Mouse (Mus musculus): ENCODE measurements at regions not wholly inside any gene's neighbourhood (a gene's known extent, or its start where the extent isn't known, plus 50 kb on each side); places are given as distances from the start of the nearest gene placed in this dataset.

DNA sequence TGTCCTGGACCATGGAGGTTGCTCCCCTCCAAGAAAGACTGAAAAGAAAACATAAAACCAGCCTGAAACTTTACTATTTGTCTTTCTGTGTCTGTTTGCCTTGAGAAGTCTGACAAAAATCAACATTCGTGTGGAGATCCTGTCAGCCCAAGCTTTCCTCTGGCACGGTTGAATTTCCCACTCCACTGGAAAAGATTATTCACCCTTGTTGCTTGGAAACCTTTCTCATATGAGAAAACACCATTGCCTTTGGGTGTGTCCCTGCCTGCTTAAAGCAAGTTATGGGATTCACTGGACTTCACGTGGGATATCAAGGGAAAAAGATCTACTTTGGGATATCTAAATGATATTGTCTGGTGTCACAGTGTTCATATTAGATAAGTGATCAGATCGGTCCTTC is 479.3 kb downstream of the Slc4a3 start:
- Histone ChIP-seq H3K9ac (ENCODE audit: low read depth, low read length) (no peak overlapping the region), H3K4me1 (ENCODE audit: control insufficient read depth, insufficient read depth, low read length) (no peaks in the 10 kb centered on the region), H3K36me3 (ENCODE audit: control insufficient read depth, insufficient read depth, low read length) (no peaks in the 10 kb centered on the region), H3K9me3 (ENCODE audit: control insufficient read depth, low read length) (no peaks in the 10 kb centered on the region), H3K27ac (ENCODE audit: low read length) (no peak overlapping the region), H3K4me3 (ENCODE audit: low read length) (no peak overlapping the region), H3K27me3 (replicated peaks; ENCODE audit: control insufficient read depth, insufficient read depth, low read length) (no peaks in the 10 kb centered on the region), H3K4me2 (ENCODE audit: low read depth, low read length) (no peak overlapping the region)
- 50% methylated on average over 4 of the region's 4 CpGs for WGBS
- no peak for ATAC-seq

DNA sequence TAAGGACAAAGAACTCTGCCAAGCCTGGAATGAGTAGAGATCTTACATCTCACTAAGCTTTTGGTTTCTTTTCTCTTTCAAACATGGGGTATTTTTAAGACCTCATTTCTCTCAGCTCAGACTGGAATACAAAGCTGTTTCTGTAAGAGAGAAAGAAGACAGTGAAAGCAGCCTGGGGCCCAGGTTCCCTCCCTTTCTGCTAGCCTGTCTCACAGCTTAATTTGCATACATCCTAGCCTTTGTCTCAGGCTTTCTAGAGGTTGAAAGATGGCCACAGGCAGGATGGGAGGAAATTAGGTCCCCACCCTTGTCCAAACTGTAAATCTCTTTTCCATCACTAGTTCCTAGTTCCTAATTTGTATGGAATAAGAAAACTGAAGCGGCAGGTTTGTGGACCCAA is 483.0 kb downstream of the Slc4a3 start:
- Histone ChIP-seq H3K9ac (ENCODE audit: low read depth, low read length) (no peak overlapping the region), H3K4me2 (ENCODE audit: low read depth, low read length) (no peak overlapping the region), H3K27ac (ENCODE audit: low read length) (no peak overlapping the region), H3K4me1 (ENCODE audit: control insufficient read depth, insufficient read depth, low read length) (no peaks in the 10 kb centered on the region), H3K27me3 (replicated peaks; ENCODE audit: control insufficient read depth, insufficient read depth, low read length) (no peaks in the 10 kb centered on the region), H3K4me3 (ENCODE audit: low read length) (no peak overlapping the region), H3K9me3 (ENCODE audit: control insufficient read depth, low read length) (no peaks in the 10 kb centered on the region), H3K36me3 (ENCODE audit: control insufficient read depth, insufficient read depth, low read length) (no peaks in the 10 kb centered on the region)
- no peak for ATAC-seq
- 72% methylated on average over 1 of the region's 1 CpGs for WGBS

DNA sequence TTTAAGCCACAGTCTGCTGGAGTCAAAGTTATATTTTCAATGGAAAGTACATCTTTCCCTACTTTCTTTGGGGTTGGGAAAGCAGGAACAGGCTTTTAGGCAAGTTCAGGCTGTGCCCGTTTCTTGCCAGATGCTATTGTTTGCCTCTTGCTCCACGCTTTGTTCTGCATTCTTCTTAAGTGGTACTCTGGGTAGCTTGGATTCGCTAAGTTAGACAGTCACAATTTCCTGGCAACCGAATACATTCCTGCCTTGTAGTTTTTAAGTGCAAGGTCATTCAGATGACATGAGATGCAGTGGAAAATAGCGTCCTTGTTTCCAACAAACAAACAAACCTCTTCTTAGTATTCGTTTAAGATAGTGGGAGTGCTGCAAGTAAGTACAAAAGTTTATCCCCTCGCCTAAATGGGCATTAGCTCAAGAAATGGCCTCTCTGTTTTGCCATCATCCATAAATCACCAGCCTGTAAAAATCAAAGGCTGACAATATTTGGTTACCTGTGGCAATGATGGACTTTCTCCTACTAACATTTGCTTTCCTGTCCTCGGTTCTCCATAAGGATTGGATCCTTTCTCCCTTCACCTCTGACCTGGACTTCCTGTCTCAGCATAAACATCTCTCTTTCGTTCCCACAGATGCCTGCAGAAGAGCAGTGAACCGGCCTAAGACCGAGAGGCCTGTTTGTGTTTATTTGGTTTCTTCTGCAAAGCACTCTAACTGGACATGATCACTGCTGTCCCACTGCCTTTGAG is 485.3 kb downstream of the Slc4a3 start:
- H3K36me3 ChIP-seq (ENCODE audit: control insufficient read depth, insufficient read depth, low read length), result no peaks in the 10 kb centered on the region
- H3K9ac ChIP-seq (ENCODE audit: low read depth, low read length), result no peak overlapping the region
- WGBS, result 39% methylated on average over 11 of the region's 11 CpGs
- no peaks in the 10 kb centered on the region for H3K27me3 ChIP-seq (replicated peaks; ENCODE audit: control insufficient read depth, insufficient read depth, low read length)
- H3K9me3 ChIP-seq (ENCODE audit: control insufficient read depth, low read length), result no peaks in the 10 kb centered on the region
- no peak overlapping the region for H3K27ac ChIP-seq (ENCODE audit: low read length)
- ATAC-seq, result no peak
- H3K4me1 ChIP-seq (ENCODE audit: control insufficient read depth, insufficient read depth, low read length), result no peaks in the 10 kb centered on the region
- no peak overlapping the region for H3K4me2 ChIP-seq (ENCODE audit: low read depth, low read length)
- H3K4me3 ChIP-seq (ENCODE audit: low read length), result no peak overlapping the region

DNA sequence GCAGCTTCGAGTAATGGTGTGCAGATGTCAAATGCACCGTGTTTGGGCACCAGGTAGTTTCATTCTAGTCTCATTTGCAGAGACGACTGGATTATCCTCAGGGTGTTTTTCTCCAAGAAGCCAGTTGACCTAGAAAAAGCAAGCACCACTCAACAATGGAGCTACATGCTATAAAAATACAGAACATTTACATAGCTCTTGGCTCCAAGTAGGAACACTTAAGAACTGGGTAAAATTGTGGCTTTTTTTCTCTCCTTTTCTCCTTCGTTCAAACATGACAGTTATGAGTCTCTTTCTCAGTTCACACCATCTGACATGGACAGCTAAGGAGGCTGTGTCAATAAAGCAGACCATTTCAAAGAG is 485.8 kb downstream of the Slc4a3 start:
- no peak for ATAC-seq
- WGBS, result 51% methylated on average over 4 of the region's 4 CpGs

DNA sequence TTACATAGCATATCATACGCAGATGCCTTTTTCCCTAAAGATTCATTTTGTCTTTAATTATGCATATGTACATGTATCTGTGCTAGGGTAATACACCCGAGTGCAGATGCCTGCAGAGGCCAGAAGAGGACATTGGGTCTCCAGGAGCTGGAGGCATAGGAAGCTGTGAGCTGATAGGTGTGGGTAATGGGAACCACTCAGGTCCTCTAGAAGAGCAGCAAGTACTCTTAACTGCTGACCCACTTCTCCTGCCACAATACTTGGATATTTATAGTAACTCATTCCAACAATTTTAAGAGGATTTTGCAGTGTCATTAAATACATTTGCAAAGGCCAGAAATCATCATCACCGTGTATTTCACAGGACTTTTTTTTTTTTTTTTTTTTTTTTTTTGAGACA is 486.6 kb downstream of the Slc4a3 start:
- no peaks in the 10 kb centered on the region for H3K36me3 ChIP-seq (ENCODE audit: control insufficient read depth, insufficient read depth, low read length)
- ATAC-seq, result no peak
- H3K9ac ChIP-seq (ENCODE audit: low read depth, low read length), result no peak overlapping the region
- H3K27me3 ChIP-seq (replicated peaks; ENCODE audit: control insufficient read depth, insufficient read depth, low read length), result no peaks in the 10 kb centered on the region
- no peak overlapping the region for H3K4me3 ChIP-seq (ENCODE audit: low read length)
- WGBS, result 80% methylated on average over 3 of the region's 3 CpGs
- no peaks in the 10 kb centered on the region for H3K4me1 ChIP-seq (ENCODE audit: control insufficient read depth, insufficient read depth, low read length)
- H3K27ac ChIP-seq (ENCODE audit: low read length), result no peak overlapping the region
- no peak overlapping the region for H3K4me2 ChIP-seq (ENCODE audit: low read depth, low read length)
- no peaks in the 10 kb centered on the region for H3K9me3 ChIP-seq (ENCODE audit: control insufficient read depth, low read length)

More for the DNA sequence above, 485.8 kb downstream of the Slc4a3 start:
- Histone ChIP-seq H3K27ac (ENCODE audit: low read length) (no peak overlapping the region), H3K4me1 (ENCODE audit: control insufficient read depth, insufficient read depth, low read length) (no peaks in the 10 kb centered on the region), H3K4me3 (ENCODE audit: low read length) (no peak overlapping the region), H3K4me2 (ENCODE audit: low read depth, low read length) (no peak overlapping the region), H3K9me3 (ENCODE audit: control insufficient read depth, low read length) (no peaks in the 10 kb centered on the region), H3K36me3 (ENCODE audit: control insufficient read depth, insufficient read depth, low read length) (no peaks in the 10 kb centered on the region), H3K9ac (ENCODE audit: low read depth, low read length) (no peak overlapping the region), H3K27me3 (replicated peaks; ENCODE audit: control insufficient read depth, insufficient read depth, low read length) (no peaks in the 10 kb centered on the region)

DNA sequence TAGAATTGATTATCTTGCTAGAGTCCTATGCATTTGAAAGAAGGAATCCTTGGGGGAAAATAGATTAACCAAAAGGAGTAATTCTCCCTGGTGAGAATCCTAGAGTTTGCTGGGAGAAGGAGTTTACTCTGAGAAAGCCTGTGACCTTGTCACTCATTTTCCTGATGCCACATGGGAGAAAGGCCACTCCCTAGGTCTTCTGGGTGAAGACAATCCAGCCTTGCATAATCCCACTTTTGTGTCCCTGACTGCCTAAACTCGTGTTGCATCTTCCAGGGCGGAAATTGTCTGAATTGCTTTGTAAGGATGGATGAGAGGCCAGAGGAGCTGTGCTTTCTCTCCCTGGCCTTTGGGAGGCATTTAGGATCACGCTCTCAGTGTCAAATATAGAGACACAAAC is 490.2 kb downstream of the Slc4a3 start:
- no peaks in the 10 kb centered on the region for H3K36me3 ChIP-seq (ENCODE audit: control insufficient read depth, insufficient read depth, low read length)
- ATAC-seq, result no peak

DNA sequence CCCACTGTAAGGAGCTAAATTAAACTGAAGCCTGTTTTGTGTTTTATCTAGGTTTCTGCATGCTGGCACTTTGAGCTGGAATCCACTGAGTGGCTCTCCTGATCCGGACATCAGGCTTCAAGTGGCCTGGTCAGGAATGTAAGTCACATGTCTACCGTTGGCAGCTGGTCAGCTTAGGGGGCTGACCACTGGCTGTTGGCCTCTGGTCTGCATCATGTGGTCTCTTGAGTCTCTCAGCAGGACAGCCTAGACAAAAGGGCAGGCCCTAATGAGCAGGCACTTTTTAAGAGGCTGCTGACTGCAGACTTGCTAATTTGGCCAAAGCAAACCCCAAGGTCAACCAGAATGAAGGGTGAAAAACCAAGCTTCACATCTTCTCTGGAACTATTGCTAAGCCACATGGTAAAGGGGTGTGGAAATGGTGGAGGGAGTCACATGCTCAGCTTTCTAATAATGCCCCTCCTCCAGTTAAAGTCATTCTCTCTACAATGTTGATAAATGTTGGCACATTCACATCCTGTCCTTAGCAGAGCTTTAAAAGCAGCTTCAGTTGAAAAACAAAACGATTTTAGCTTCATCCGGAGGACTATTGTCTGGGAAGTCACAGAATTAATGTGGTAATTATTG is 493.1 kb downstream of the Slc4a3 start:
- H3K27ac ChIP-seq (ENCODE audit: low read length), result no peak overlapping the region
- no peaks in the 10 kb centered on the region for H3K36me3 ChIP-seq (ENCODE audit: control insufficient read depth, insufficient read depth, low read length)
- ATAC-seq, result no peak
- H3K4me3 ChIP-seq (ENCODE audit: low read length), result no peak overlapping the region
- H3K4me1 ChIP-seq (ENCODE audit: control insufficient read depth, insufficient read depth, low read length), result no peaks in the 10 kb centered on the region
- H3K4me2 ChIP-seq (ENCODE audit: low read depth, low read length), result no peak overlapping the region
- H3K27me3 ChIP-seq (replicated peaks; ENCODE audit: control insufficient read depth, insufficient read depth, low read length), result no peaks in the 10 kb centered on the region
- H3K9ac ChIP-seq (ENCODE audit: low read depth, low read length), result no peak overlapping the region
- H3K9me3 ChIP-seq (ENCODE audit: control insufficient read depth, low read length), result no peaks in the 10 kb centered on the region
- 57% methylated on average over 4 of the region's 4 CpGs for WGBS

More for the DNA sequence above, 490.2 kb downstream of the Slc4a3 start:
- WGBS, result 58% methylated on average over 3 of the region's 3 CpGs
- Histone ChIP-seq H3K9ac (ENCODE audit: low read depth, low read length) (no peak overlapping the region), H3K4me2 (ENCODE audit: low read depth, low read length) (no peak overlapping the region), H3K9me3 (ENCODE audit: control insufficient read depth, low read length) (no peaks in the 10 kb centered on the region), H3K4me3 (ENCODE audit: low read length) (no peak overlapping the region), H3K27me3 (replicated peaks; ENCODE audit: control insufficient read depth, insufficient read depth, low read length) (no peaks in the 10 kb centered on the region), H3K4me1 (ENCODE audit: control insufficient read depth, insufficient read depth, low read length) (no peaks in the 10 kb centered on the region), H3K27ac (ENCODE audit: low read length) (no peak overlapping the region)

DNA sequence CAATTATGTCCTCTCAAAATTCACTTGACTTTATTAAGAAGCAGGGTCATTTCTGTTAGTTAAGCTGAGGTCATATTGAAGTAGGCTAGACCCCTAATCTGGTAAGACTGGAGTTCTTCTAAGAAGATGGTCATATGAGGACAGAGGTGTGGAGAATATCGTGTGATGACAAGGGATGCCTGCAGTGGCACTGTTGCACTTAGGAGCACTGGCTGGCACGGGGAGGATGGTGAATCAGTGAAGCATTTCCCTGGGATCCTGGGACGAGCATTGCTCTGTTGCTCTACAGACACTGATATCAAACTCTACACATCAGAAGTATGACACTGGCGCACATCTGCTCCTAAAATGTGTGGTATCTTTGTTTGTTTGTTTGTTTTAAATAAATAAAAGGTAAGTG is 493.6 kb downstream of the Slc4a3 start:
- Histone ChIP-seq H3K27ac (ENCODE audit: low read length) (no peak overlapping the region), H3K4me1 (ENCODE audit: control insufficient read depth, insufficient read depth, low read length) (no peaks in the 10 kb centered on the region), H3K9me3 (ENCODE audit: control insufficient read depth, low read length) (no peaks in the 10 kb centered on the region), H3K4me3 (ENCODE audit: low read length) (no peak overlapping the region), H3K4me2 (ENCODE audit: low read depth, low read length) (no peak overlapping the region), H3K36me3 (ENCODE audit: control insufficient read depth, insufficient read depth, low read length) (no peaks in the 10 kb centered on the region), H3K27me3 (replicated peaks; ENCODE audit: control insufficient read depth, insufficient read depth, low read length) (no peaks in the 10 kb centered on the region), H3K9ac (ENCODE audit: low read depth, low read length) (no peak overlapping the region)
- no peak for ATAC-seq
- WGBS, result 81% methylated on average over 4 of the region's 4 CpGs

DNA sequence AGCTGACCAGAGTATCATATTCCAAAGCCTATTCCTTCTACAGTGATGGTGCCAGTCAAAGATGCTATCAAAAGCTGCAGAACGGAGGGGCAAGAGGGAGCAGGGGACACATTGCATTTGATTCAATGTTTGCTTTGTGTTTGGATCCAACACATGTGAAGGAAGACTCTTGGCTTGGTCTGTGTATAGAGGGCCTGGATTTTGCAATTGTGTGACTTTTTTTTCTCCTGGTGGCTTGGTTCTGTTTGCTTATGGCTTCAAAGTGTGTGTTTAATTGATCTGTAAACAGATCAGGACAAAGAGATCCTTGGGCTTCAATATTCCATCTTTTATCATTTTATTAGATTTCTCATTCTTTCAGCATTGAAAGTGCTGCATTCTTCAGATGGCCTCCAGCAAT is 504.2 kb downstream of the Slc4a3 start:
- no peaks in the 10 kb centered on the region for H3K27me3 ChIP-seq (replicated peaks; ENCODE audit: control insufficient read depth, insufficient read depth, low read length)
- H3K4me1 ChIP-seq (ENCODE audit: control insufficient read depth, insufficient read depth, low read length), result no peaks in the 10 kb centered on the region
- no peaks in the 10 kb centered on the region for H3K36me3 ChIP-seq (ENCODE audit: control insufficient read depth, insufficient read depth, low read length)
- H3K27ac ChIP-seq (ENCODE audit: low read length), result no peak overlapping the region
- H3K9ac ChIP-seq (ENCODE audit: low read depth, low read length), result no peak overlapping the region
- no peak overlapping the region for H3K4me2 ChIP-seq (ENCODE audit: low read depth, low read length)
- H3K4me3 ChIP-seq (ENCODE audit: low read length), result no peak overlapping the region
- WGBS, result 70% methylated on average over 1 of the region's 1 CpGs
- ATAC-seq, result no peak
- H3K9me3 ChIP-seq (ENCODE audit: control insufficient read depth, low read length), result no peaks in the 10 kb centered on the region

All from intestine, embryonic 16.5 days (tissue).